Mouse (Mus musculus) ovary, adult 18-20 months (tissue): ENCODE measurements around the gene Atg9b.
"Not testable (repeated sequence)": the region's sequence is repeated elsewhere in the genome, so short reads cannot be mapped to it uniquely, and the experiment has no call there.

Experiments used
- DNase-seq: peaks from one replicate; pipeline ENCODE4 v3.0.0; 2022; ENCODE audit warnings: low spot score, mixed read lengths

Gene Atg9b

GRCm38 (mm10) chr5:24405389-24405876 lies 13.5 kb upstream of the Atg9b start:
- no peak for DNase-seq

- DNase-seq = no peak
These were observed 12.8 kb upstream of the Atg9b start for GRCm38 (mm10) chr5:24404594-24405360.

GRCm38 (mm10) chr5:24401969-24402368 lies 10.0 kb upstream of the Atg9b start:
- DNase-seq = no peak

- DNase-seq = no peak
These were observed 9.1 kb upstream of the Atg9b start for GRCm38 (mm10) chr5:24400911-24401605.

GRCm38 (mm10) chr5:24400362-24400761 lies 8.4 kb upstream of the Atg9b start:
- DNase-seq = no peak

- DNase-seq = no peak
These were observed 7.7 kb upstream of the Atg9b start for GRCm38 (mm10) chr5:24399686-24400085.

GRCm38 (mm10) chr5:24396254-24396653 lies 4.3 kb upstream of the Atg9b start:
- DNase-seq = not testable (repeated sequence)

- DNase-seq = peak; percentile 92
These were observed 2.4 kb upstream of the Atg9b start for GRCm38 (mm10) chr5:24394165-24394894.

- DNase-seq = peak; percentile 63
These were observed 1.6 kb upstream of the Atg9b start, which contains the start of gene Abcb8 for GRCm38 (mm10) chr5:24393392-24393997. Gene Abcb8 (plus strand): TSS chr5:24393663.

- DNase-seq = no peak
These were observed 781 bp upstream of the Atg9b start for GRCm38 (mm10) chr5:24392724-24393123.

- no peak for DNase-seq
These were observed 2.3 kb downstream of the Atg9b start for GRCm38 (mm10) chr5:24389658-24390020.

GRCm38 (mm10) chr5:24389011-24389657 lies 2.8 kb downstream of the Atg9b start:
- DNase-seq = no peak

- no peak for DNase-seq
These were observed 3.6 kb downstream of the Atg9b start for GRCm38 (mm10) chr5:24388246-24388915.

- no peak for DNase-seq
These were observed 4.4 kb downstream of the Atg9b start for GRCm38 (mm10) chr5:24387264-24388241.

GRCm38 (mm10) chr5:24385887-24386550 lies 5.9 kb downstream of the Atg9b start:
- DNase-seq = no peak

- no peak for DNase-seq
These were observed 6.6 kb downstream of the Atg9b start for GRCm38 (mm10) chr5:24385374-24385773.

GRCm38 (mm10) chr5:24384407-24384806 lies 7.5 kb downstream of the Atg9b start:
- DNase-seq = no peak

GRCm38 (mm10) chr5:24383026-24383859 lies 8.7 kb downstream of the Atg9b start:
- peak; percentile 90 for DNase-seq
